Mouse (Mus musculus) hindbrain, embryonic 16.5 days (tissue): ENCODE measurements around the gene Hpcal4. TPM values are rescaled to one million over a fixed set of nuclear protein-coding genes. Genes with fewer than 3 reads are reported as not detected.
A peak's percentile ranks its signal among the peaks of the same experiment; 100 is the strongest.

ENCODE experiments used
- ATAC-seq: fragments of 200-750 bp; cut with Nextera tagmentation; 2 replicates; pipeline ENCODE4 v1.8.0; 2017; ENCODE audit warnings: moderate TSS enrichment, moderate library complexity
- H3K27ac ChIP-seq: fragments of 300-500 bp; sonication (generic); 2 replicates; pipeline ENCODE4 v1.5.1; 2014; ENCODE audit warnings: low read depth, mild to moderate bottlenecking, control low read depth, low read length, moderate library complexity
- H3K27me3 ChIP-seq: fragments of 300-500 bp; sonication (generic); replicated peaks from 2 replicates; pipeline ENCODE4 v1.6.1; 2014; ENCODE audit warnings: low read length; ENCODE audit not compliant: control insufficient read depth, insufficient read depth
- H3K36me3 ChIP-seq: fragments of 300-500 bp; sonication (generic); 2 replicates; pipeline ENCODE4 v1.6.1; 2014; ENCODE audit warnings: mild to moderate bottlenecking, low read length, moderate library complexity, mixed read lengths; ENCODE audit not compliant: control insufficient read depth, insufficient read depth
- H3K4me1 ChIP-seq: fragments of 300-500 bp; sonication (generic); 2 replicates; pipeline ENCODE4 v1.6.1; 2014; ENCODE audit warnings: low read depth, low read length; ENCODE audit not compliant: control insufficient read depth, insufficient read depth
- H3K4me2 ChIP-seq: fragments of 300-500 bp; sonication (generic); 2 replicates; pipeline ENCODE4 v1.6.1; 2014; ENCODE audit warnings: mild to moderate bottlenecking, low read length, control low read depth, moderate library complexity
- H3K4me3 ChIP-seq: fragments of 300-500 bp; sonication (generic); 2 replicates; pipeline ENCODE4 v1.5.1; 2014; ENCODE audit warnings: mild to moderate bottlenecking, low read length, control low read depth, moderate library complexity
- H3K9ac ChIP-seq: fragments of 300-500 bp; sonication (generic); 2 replicates; pipeline ENCODE4 v1.6.1; 2014; ENCODE audit warnings: low read depth, mild to moderate bottlenecking, control low read depth, low read length, moderate library complexity
- H3K9me3 ChIP-seq: fragments of 300-500 bp; sonication (generic); 2 replicates; pipeline ENCODE4 v1.6.1; 2014; ENCODE audit warnings: mild to moderate bottlenecking, low read length, moderate library complexity; ENCODE audit not compliant: control insufficient read depth
- WGBS: fragments of 180-500 bp; shearing (Covaris S2); extraction: QIAGEN DNeasy Blood & Tissue Kit; methylation state at CpG from one replicate; pipeline ENCODE4 v1.1.7; 2014; 5-methylcytosine and 5-hydroxymethylcytosine counted together
- polyA plus RNA-seq: library from polyadenylated mRNA; unstranded; fragments of >200 nt; fragmentation: Nextera tagmentation; extraction: Ambion mirVana; gene quantifications from 2 replicates; pipeline ENCODE4 v1.2.1, GENCODE M21; 2015

Hpcal4 gene
- polyA plus RNA-seq, result 46.7 and 63.6 TPM in 2 replicates

DNA sequence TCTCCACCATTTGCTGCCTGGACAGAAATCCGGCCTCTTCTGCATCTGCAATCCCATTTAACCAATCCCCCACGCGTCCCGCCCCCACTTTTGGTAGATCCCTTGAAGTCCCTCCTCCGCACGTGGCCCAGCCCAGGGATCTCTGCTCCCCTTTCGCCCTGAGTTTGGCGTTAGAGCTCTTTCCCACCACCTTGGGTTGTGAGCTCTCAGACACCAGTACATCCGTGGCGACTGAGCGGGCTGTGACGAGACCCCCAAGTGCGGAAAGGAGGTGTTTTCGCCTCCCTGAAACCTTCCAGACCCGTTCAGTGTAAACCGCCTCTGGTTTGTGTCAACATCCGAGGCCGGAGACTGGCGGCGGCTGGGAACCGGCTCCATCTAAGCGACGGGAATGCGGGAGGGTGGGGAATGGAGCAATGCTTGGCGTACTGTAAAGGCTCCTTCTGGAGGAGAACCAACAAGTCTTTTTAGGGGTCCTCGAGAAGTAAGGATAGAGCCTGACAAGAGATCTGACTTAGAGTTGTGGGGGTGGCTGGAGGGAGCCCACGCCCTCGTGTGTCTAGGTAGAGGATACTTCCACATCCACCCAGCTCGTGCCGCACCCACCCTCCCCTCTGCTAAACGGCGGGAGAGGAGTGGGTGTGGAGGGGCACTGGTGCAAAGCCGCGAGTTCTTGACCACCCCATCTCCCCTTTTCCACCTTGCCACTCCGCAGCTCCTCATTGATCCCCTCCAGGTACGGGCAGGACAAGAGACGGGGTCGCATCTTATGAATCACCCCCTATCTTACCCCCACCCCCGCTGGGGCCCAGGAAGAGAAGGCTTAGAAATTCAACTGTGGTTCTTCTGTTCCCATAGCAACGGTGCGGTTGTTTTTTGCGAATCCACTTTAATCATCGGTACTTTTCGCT lies at the start of gene Hpcal4:
TSS of gene Hpcal4 (plus strand) at position 900 of the 911 bp plus-strand sequence.
- no peaks in the 10 kb centered on the region; the same call in 1 of the 2 replicates for H3K27me3 ChIP-seq
- no peaks in the 10 kb centered on the region for H3K9me3 ChIP-seq
- H3K4me3 ChIP-seq, result peak within 1 kb of the TSS; percentile 49
- no peaks in the 10 kb centered on the region for H3K36me3 ChIP-seq
- peak within 1 kb of the TSS; percentile 61 for H3K9ac ChIP-seq
- peak within 1 kb of the TSS; percentile 72 for H3K4me2 ChIP-seq
- WGBS, result under 1% methylated on average over 44 of the region's 44 CpGs
- ATAC-seq, result peak; percentile 67
- peak within 1 kb of the TSS; percentile 69 for H3K27ac ChIP-seq
- peaks cover 15% of the 10 kb centered on the region for H3K4me1 ChIP-seq

DNA sequence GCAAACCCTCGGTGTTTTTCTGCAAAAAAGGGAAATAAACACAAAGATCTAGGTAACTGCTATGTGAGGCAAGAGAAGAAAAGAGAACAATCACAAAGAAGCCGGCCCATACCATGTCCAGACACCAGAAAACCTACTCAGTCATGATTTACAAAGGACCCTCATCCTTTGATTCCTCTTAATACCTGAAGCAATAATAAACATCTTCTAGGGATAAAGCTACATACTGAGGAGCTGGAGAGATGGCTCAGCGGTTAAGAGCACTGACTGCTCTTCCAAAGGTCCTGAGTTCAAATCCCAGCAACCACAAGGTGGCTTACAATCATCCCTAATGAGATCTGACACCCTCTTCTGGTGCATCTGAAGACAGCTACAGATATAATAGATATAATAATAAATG lies 45.5 kb upstream of the Hpcal4 start:
- no peaks in the 10 kb centered on the region for H3K9me3 ChIP-seq
- no peak overlapping the region for H3K9ac ChIP-seq
- WGBS, result 89% methylated on average over 3 of the region's 3 CpGs
- no peaks in the 10 kb centered on the region for H3K27me3 ChIP-seq
- H3K4me1 ChIP-seq, result peaks cover 10% of the 10 kb centered on the region
- no peak overlapping the region for H3K27ac ChIP-seq
- no peak overlapping the region for H3K4me2 ChIP-seq
- no peak overlapping the region for H3K4me3 ChIP-seq
- peaks cover 15% of the 10 kb centered on the region; the same call in 1 of the 2 replicates for H3K36me3 ChIP-seq
- ATAC-seq, result no peak

DNA sequence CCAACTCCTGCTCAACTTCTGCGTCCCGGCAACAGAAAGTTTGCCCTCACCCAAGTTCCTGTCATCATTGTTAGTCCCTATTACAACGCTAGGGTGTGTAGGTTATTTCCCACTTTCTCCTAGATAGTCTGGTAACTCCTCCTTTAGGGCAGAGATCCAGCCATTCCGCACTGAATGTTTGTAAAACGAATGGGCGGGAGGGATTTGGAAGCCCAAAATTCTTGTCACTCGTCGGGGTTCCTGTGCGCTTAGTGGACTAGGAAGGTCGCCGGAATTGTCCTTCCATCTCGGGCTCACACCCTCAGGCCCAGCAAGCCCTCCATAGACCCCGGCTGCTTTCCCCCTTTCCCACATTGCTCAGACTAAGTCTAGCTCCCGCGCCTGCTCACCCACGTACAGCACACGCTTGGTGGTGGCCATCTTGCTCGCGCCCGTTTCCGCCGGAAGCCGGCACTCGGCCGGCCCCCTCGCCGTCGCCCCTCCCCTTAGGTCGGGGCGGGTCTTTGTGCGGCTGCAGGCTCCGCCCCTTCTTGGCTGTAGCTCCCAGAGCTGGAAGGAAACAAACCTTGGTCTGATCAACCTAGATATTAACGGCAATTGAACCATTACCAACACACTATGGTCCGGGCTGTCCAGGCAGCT lies 43.4 kb upstream of the Hpcal4 start, which contains the start of gene Ppie:
TSS of gene Ppie (minus strand) at position 439 of the 642 bp plus-strand sequence.
- H3K27ac ChIP-seq, result peak within 1 kb of the TSS; percentile 87
- peak; percentile 98 for ATAC-seq
- H3K9me3 ChIP-seq, result no peaks in the 10 kb centered on the region
- H3K4me3 ChIP-seq, result peak within 1 kb of the TSS; percentile 74
- H3K27me3 ChIP-seq, result no peaks in the 10 kb centered on the region
- H3K4me2 ChIP-seq, result peak within 1 kb of the TSS; percentile 84
- peaks cover 10% of the 10 kb centered on the region; the same call in 1 of the 2 replicates for H3K36me3 ChIP-seq
- H3K4me1 ChIP-seq, result peaks cover 10% of the 10 kb centered on the region
- WGBS, result 1% methylated on average over 33 of the region's 34 CpGs
- H3K9ac ChIP-seq, result peak within 1 kb of the TSS; percentile 73

DNA sequence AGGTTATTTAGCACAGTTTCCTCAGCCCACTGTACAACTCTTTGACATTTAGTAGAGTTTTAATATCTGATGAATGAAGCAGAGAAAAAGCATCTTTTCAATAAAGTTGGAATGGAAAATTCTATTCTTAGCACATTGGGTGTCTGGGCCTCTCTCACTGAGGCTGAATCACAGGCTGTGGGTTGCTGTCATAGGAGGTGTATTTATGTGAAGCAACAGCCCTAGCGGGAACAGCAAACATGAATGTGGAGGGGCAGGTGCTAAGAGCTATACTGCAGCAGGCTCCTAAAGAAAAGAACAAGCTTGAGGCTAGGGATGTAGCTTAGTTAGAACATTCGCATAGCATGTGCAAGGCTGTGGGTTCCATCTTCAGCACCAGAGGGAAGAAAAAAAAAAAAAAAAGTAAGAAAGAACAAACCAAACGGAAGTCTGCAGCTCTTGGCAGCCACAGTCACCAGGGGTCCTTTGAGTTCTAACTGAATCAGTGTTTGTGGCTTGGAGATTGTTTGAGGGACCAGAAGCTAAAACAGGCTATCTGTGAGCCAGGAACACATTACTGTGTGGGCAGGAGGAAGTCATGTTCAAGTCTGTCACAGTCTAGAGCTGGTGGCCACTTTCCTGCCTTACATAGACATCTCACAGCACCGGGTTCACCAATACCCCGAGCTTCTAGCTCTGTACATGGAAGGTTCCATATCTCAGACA lies 35.4 kb upstream of the Hpcal4 start:
- 82% methylated on average over 5 of the region's 5 CpGs for WGBS
- no peaks in the 10 kb centered on the region for H3K9me3 ChIP-seq
- H3K4me1 ChIP-seq, result no peaks in the 10 kb centered on the region
- no peak overlapping the region for H3K4me2 ChIP-seq
- ATAC-seq, result no peak
- 0 out of 2 replicates have a peak, but pooled peaks cover 2% of the 10 kb centered on the region for H3K27me3 ChIP-seq
- no peak overlapping the region for H3K4me3 ChIP-seq
- H3K9ac ChIP-seq, result no peak overlapping the region
- no peaks in the 10 kb centered on the region for H3K36me3 ChIP-seq
- H3K27ac ChIP-seq, result no peak overlapping the region

DNA sequence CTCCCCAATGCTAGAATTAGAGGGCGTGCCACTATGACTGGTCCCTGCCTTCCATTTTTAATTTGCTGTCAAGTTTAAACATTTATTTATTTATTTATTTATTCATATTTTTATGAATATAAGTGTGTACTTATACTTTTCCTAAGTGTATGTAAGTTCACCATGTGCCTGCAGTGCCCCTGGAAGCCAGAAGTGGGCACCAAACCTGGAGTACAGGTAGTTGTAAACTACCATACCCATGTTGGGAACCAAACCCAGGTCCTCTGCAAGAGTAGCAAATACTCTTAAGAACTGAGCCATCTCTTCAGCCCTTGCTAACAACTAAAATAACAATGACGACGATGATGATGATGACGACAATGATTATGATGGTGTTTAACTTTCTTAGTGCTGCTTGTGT lies 31.0 kb upstream of the Hpcal4 start:
- H3K36me3 ChIP-seq, result no peaks in the 10 kb centered on the region
- no peak overlapping the region for H3K4me3 ChIP-seq
- H3K27ac ChIP-seq, result no peak overlapping the region
- WGBS, result 82% methylated on average over 4 of the region's 4 CpGs
- H3K4me1 ChIP-seq, result no peaks in the 10 kb centered on the region
- H3K27me3 ChIP-seq, result no peaks in the 10 kb centered on the region
- no peak for ATAC-seq
- H3K4me2 ChIP-seq, result no peak overlapping the region
- no peak overlapping the region for H3K9ac ChIP-seq
- H3K9me3 ChIP-seq, result no peaks in the 10 kb centered on the region

DNA sequence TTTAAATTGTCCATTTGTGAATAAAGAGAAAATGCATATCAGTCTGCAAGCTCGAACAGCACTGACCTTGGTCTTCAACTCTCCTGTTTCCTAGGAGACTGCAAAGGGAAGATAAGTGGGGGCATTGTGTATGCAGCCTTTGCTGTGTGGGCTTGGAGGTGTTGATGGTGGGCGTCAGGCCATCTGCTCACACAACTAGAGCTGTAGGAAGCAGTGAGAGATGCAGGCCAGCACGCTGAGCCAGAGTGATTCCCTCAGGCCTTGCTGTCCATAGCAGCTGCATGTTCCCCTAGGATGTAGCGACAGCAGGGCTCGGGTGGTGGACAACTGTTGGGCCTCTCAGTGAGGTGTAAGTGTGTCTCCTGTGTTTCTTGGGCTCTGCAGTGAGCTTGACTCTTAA lies 30.1 kb upstream of the Hpcal4 start:
- WGBS, result 42% methylated on average over 5 of the region's 5 CpGs
- ATAC-seq, result no peak
- H3K4me2 ChIP-seq, result no peak overlapping the region

DNA sequence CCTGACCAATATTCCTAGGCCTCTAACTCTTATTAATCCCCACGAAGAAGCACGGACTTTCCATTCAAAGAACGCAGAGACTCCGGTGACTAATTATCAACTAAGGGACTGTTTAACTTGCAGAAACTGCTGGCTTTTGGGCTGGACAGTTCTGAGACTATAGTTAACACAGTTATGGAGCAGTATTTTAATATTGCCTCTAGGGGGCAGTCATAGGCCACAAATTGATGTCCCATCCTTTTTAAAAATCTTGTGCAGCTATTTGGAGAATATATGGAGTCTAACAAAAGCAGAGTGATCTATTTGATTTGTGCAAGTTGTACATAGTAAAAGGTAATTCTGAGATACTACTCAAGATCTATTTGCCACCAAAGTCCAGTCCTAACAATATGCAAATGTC lies 28.0 kb upstream of the Hpcal4 start:
- WGBS, result 31% methylated on average over 4 of the region's 4 CpGs

More for the DNA sequence above, 30.1 kb upstream of the Hpcal4 start:
- H3K4me1 ChIP-seq, result no peaks in the 10 kb centered on the region
- no peaks in the 10 kb centered on the region for H3K27me3 ChIP-seq
- no peak overlapping the region for H3K4me3 ChIP-seq
- H3K9me3 ChIP-seq, result no peaks in the 10 kb centered on the region
- H3K9ac ChIP-seq, result no peak overlapping the region
- H3K27ac ChIP-seq, result no peak overlapping the region
- no peaks in the 10 kb centered on the region for H3K36me3 ChIP-seq

DNA sequence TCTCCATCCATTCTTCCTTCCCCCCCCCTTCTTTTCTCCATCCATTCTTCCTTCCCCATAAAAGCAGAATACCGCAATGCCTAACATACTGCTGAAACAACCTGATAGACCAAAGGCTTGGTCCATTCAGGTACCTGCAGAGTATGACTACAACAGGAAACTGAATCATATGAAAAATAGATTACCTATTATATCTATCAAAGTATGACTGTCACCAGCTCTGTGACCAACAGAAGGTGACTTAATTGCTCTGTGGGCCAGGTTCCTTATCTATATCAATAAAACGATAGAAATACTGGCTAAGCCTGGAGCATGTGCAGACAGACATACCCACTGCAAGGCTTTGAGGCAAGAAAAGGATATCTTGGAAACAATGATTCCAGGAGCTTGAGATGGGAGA lies 27.6 kb upstream of the Hpcal4 start:
- no peak overlapping the region for H3K4me2 ChIP-seq
- no peak overlapping the region for H3K27ac ChIP-seq
- no peaks in the 10 kb centered on the region for H3K9me3 ChIP-seq
- ATAC-seq, result no peak
- H3K4me1 ChIP-seq, result no peaks in the 10 kb centered on the region
- no peak overlapping the region for H3K9ac ChIP-seq
- 70% methylated on average over 2 of the region's 2 CpGs for WGBS
- H3K36me3 ChIP-seq, result no peaks in the 10 kb centered on the region
- H3K4me3 ChIP-seq, result no peak overlapping the region
- H3K27me3 ChIP-seq, result no peaks in the 10 kb centered on the region; the same call in 1 of the 2 replicates

More for the DNA sequence above, 28.0 kb upstream of the Hpcal4 start:
- no peak overlapping the region for H3K27ac ChIP-seq
- H3K4me1 ChIP-seq, result no peaks in the 10 kb centered on the region
- no peaks in the 10 kb centered on the region for H3K9me3 ChIP-seq
- no peak overlapping the region for H3K4me3 ChIP-seq
- H3K4me2 ChIP-seq, result no peak overlapping the region
- ATAC-seq, result 0 out of 2 replicates have a peak, but pooled peaks have one; percentile 40
- H3K27me3 ChIP-seq, result no peaks in the 10 kb centered on the region; the same call in 1 of the 2 replicates
- no peak overlapping the region for H3K9ac ChIP-seq
- H3K36me3 ChIP-seq, result no peaks in the 10 kb centered on the region
